Mouse (Mus musculus): ENCODE data around the gene Kif1bp.

DNA sequence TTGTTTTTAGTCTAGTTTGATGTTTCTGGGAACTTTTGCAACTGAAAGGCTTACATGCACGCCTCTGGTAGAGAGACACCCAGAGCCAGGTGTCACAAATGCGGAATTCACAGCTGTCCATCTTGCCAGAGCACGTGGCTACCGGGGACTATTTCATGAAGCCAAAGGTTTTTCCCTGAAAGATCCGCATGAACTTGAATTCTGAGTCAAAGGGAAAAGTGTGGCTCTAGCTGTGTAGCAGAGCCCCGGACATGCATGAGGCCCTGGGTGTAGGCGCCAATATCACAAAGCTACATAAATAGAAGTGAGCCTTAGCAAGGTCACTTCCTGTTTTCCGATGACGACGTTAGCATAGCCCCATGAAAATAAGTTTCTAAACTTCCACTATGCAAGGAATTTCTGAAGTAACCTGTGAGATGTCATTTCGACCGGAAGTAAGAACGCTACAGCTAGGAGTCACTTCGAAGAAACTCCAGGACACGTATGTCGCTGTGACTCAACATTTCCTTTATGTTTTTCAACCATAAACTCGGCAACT, 72.2 kb downstream of the Kif1bp start:
- TF ChIP-seq CTCF (IDR thresholded peaks at IDR 0.05; ENCODE audit: low read depth, low read length) = no peak
- no peak for TF ChIP-seq POLR2A (IDR thresholded peaks at IDR 0.05; ENCODE audit: insufficient read depth, low read length)
